Mouse (Mus musculus) embryo, embryonic 11 days (tissue): Measurements from ENCODE around the gene Cdkn2d.
A peak's percentile ranks its signal among the peaks of the same experiment; 100 is the strongest.
"Not testable (repeated sequence)": the region's sequence is repeated elsewhere in the genome, so short reads cannot be mapped to it uniquely, and the experiment has no call there.

Experiments
- DNase-seq: peaks from one replicate; pipeline ENCODE4 v3.0.0-alpha.2; 2015

The Cdkn2d gene

GRCm38 (mm10) chr9:21291022-21291787 lies at the start of gene Cdkn2d:
TSS of gene Cdkn2d (minus strand) at chr9:21291407.
- peak; percentile 100 for DNase-seq

GRCm38 (mm10) chr9:21340411-21340810 lies 49.2 kb upstream of the Cdkn2d start:
- DNase-seq, result no peak

DNA sequence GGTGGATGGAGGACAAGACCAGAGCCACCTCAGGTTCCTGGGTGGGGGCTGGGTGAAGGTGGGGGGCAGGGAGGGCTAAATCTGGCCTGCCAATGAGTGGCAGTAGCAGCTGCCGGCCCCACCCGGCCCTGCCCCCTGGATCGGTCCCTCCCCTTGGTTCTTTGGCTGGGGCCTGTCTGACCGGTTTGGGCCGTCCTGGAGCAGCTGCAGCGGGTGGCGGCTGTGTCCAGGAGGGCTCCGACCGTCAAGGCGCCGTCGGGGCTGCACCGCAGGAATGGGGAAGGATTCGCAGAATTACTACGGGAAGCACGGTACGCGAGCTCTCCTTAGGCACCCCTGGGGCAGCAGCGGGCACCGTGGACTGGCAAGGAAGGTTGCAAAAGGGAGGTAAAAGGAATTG lies 46.4 kb upstream of the Cdkn2d start:
- DNase-seq, result peak; percentile 27

GRCm38 (mm10) chr9:21336491-21336890 lies 45.3 kb upstream of the Cdkn2d start:
- no peak for DNase-seq

DNA sequence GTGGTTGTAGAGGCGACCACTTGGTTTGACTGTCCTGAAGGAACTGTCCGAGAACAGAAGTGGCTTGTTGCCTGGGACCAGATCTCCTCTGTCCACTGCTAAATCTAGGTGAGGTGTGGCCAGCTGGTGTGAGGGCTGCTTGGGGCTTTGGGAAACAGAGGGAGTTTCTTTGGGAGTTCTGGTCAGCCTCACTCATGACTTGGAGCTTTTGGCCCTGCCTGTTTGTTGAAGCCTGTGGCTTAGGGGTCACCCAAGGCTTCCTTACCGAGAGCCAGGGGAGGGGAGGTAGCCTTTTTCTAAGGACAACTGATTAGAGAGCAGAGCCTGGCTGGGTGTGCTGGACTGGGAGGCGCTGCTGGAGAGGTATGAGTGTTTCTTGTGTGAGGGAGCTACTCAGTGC lies 44.2 kb upstream of the Cdkn2d start:
- no peak for DNase-seq

- no peak for DNase-seq
Measured at GRCm38 (mm10) chr9:21334747-21335146, 43.5 kb upstream of the Cdkn2d start.

GRCm38 (mm10) chr9:21333523-21333922 lies 42.3 kb upstream of the Cdkn2d start:
- no peak for DNase-seq

- DNase-seq, result no peak
Measured at GRCm38 (mm10) chr9:21332161-21333061, 41.2 kb upstream of the Cdkn2d start.

DNA sequence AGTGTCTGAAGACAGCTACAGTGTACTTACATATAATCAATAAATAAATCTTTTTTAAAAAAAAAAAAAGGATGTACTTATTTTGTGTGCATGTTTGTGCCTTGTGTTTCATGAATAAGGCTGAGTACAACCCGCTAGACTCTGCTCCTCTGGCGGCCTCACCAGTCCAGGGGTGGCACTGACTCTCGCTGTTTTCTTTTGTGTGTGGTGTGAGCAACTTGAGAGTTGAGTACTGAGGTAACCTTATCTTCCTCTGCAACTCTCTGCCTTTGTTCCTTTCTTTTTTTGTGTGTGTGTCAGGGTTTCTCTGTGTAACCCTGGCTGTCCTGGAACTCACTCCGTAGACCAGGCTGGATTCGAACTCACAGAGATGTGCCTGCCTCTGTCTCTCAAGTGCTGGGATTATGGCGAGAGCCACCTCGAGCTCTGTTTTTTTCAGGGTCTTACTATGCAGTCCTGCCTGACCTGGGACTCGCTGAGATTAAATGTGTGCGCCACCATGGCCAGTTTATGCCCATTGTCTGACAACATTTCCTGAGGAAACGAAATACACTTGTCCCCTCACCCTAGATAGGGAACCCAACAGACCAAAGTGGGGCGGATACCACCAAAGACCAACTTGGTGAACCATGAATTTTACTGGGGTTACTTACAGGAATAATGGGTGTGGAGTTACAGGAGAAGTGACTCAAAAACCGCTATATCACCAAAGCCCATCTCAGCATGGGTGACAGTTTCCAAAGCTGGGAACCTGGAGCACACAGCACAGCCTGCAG lies 40.3 kb upstream of the Cdkn2d start:
- no peak for DNase-seq

DNA sequence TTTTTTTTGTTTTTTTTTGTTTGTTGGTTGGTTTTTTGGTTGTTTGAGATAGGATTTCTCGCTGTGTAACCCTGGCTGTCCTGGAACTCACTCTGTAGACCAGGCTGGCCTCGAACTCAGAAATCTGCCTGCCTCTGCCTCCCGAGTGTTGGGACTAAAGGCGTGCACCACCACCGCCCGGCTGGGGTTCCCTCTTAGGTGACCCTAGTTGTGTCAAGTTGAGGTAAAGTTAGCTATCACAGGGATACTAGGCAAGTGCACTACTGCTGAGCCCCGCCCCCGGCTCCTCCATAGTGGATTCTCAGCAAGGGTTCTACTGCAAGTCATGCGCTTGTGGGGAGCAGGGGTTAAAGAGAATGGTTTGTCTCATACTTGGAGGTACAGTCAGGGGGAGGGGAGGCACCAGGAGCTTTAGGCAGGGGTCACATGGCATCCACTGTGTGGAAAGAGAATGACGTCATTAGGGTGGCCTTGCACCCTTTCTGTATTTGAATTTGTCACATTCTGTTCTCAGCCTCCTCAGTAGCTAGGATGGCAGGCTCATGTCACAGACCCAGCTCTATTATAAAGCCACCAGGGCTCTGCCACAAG lies 38.6 kb upstream of the Cdkn2d start:
- DNase-seq, result no peak

- DNase-seq, result no peak
Measured at GRCm38 (mm10) chr9:21329041-21329440, 37.8 kb upstream of the Cdkn2d start.

- DNase-seq, result no peak
Measured at GRCm38 (mm10) chr9:21328041-21328440, 36.8 kb upstream of the Cdkn2d start.

DNA sequence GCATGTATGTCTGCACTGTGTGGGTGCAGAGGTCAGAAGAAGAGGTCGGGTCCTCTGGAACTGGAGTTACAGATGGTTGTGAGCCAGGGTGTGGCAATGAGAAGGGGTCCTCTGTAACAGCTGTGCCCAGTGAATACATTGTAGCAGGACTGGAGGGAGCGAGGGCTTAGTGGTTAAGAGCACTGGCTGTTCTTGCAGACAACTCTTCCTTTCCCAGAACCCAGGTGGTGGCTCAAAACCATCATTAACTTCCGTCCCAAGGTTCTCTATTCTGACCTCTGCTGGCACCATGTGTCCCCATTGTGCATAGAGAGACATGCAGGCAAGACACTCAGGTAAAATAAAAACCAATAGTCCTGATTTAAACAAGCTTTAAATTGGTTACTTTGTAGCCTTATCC lies 36.4 kb upstream of the Cdkn2d start:
- no peak for DNase-seq

GRCm38 (mm10) chr9:21324269-21324668 lies 33.1 kb upstream of the Cdkn2d start:
- no peak for DNase-seq

- DNase-seq, result not testable (repeated sequence)
Measured at GRCm38 (mm10) chr9:21322917-21323297, 31.7 kb upstream of the Cdkn2d start.

GRCm38 (mm10) chr9:21322211-21322916 lies 31.2 kb upstream of the Cdkn2d start:
- DNase-seq, result no peak

- DNase-seq, result peak; percentile 34
Measured at GRCm38 (mm10) chr9:21321513-21321835, 30.3 kb upstream of the Cdkn2d start.

DNA sequence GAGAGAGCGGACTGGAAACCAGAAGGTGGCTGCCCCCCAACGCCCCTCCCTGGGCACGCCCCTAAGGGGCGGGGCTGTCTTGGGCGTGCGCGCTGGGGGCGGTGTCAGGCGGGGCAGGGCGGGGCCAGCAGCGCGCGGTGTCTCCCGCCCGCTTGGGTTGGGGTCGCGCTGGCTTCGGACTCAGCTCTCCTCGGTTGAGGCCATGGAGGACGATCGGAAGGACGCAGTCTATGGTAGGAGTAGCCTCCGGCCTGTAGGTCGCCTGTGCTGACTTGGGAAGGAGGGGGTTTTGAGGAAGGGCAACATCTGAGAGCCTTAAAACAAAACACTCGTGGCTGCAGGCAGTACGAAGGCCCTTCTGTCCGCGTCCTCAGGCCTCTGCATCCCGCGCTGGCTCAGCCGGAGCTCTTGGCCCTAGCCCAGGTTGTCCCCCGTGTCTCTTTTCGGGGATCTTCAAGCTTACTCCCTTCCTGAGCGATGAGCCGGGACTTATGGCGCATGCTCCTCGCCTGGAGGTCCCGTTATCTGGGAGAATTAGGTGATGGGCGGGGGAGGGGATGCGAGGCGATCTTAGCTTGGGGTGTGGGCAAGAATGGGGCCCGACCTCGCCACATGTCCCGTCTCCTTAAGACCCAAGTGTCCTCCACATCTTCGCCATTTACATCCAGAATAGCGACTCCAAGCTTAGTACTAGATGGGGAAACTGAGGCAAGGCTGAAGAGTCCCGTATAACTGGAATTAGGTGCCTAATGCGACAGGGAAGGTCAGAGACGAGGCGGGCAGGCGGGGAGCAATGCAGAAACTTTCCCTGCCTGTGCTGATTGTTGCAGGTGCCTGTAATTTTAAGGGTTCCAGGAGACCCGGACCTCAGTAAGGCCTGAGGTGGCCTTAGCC lies 29.7 kb upstream of the Cdkn2d start, which contains the start of gene Slc44a2:
Gene Slc44a2 (plus strand): TSS at position 80 of the 894 bp plus-strand sequence.
- peak; percentile 95 for DNase-seq

GRCm38 (mm10) chr9:21320280-21320618 lies 29.0 kb upstream of the Cdkn2d start:
- no peak for DNase-seq

DNA sequence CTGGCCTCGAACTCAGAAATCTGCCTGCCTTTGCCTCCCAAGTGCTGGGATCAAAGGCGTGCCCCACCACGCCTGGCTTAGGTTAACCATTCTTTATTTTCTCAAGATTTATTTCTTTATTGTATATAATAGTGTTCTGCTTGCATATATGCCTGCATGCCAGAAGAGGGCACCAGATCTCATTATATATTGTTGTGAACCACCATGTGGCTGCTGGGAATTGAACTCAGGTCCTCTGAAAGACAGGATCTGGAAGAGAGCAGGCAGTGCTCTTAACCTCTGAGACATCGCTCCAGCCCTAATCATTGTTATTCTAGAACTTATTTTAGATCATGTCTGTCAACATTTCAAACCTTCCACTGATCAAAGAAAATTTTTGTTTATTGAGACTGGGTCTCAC lies 28.3 kb upstream of the Cdkn2d start:
- DNase-seq, result no peak

- DNase-seq, result no peak
Measured at GRCm38 (mm10) chr9:21318792-21319191, 27.6 kb upstream of the Cdkn2d start.
